Mouse (Mus musculus): ENCODE data around the gene Zfp282. TPM values are rescaled to one million over a fixed set of nuclear protein-coding genes. Genes with fewer than 3 reads are reported as not detected.
A peak's percentile ranks its signal among the peaks of the same experiment; 100 is the strongest.

The Zfp282 gene
- 10.3 and 11.1 TPM in 2 replicates for polyA plus RNA-seq (2014; fragmentation: Nextera tagmentation; extraction: Ambion mirVana)

GRCm38 (mm10) chr6:47877058-47877457 lies at the start of gene Zfp282:
Gene Zfp282, plus strand, starts transcription at chr6:47877204.
- Histone ChIP-seq H3K4me3 (ENCODE audit: low read depth, low read length) (peak within 1 kb of the TSS; percentile 79), H3K9ac (ENCODE audit: low read length) (peak within 1 kb of the TSS; percentile 80), H3K4me1 (replicated peaks; ENCODE audit: control insufficient read depth, insufficient read depth, low read length) (peaks cover 12% of the 10 kb centered on the region), H3K4me2 (ENCODE audit: low read length) (peak within 1 kb of the TSS; percentile 85), H3K27me3 (replicated peaks; ENCODE audit: control insufficient read depth, insufficient read depth, low read length) (no peaks in the 10 kb centered on the region), H3K27ac (ENCODE audit: low read depth) (peak within 1 kb of the TSS; percentile 94), H3K9me3 (ENCODE audit: control insufficient read depth, low read length) (no peaks in the 10 kb centered on the region), H3K36me3 (ENCODE audit: control insufficient read depth, insufficient read depth, low read length) (peaks cover 24% of the 10 kb centered on the region)
- DNase-seq (ENCODE audit: low spot score) (no peak), ATAC-seq (replicated peaks; ENCODE audit: low FRiP score, low TSS enrichment, low read depth) (no peak)
- WGBS: 7% methylated on average over 9 of the region's 9 CpGs

- Histone ChIP-seq H3K9me3 (ENCODE audit: control insufficient read depth, low read length) (no peaks in the 10 kb centered on the region), H3K4me1 (replicated peaks; ENCODE audit: control insufficient read depth, insufficient read depth, low read length) (peaks cover 4% of the 10 kb centered on the region; the same call in 1 of the 2 replicates), H3K9ac (ENCODE audit: low read length) (no peak overlapping the region), H3K4me2 (ENCODE audit: low read length) (no peak overlapping the region), H3K27me3 (replicated peaks; ENCODE audit: control insufficient read depth, insufficient read depth, low read length) (no peaks in the 10 kb centered on the region), H3K4me3 (ENCODE audit: low read depth, low read length) (no peak overlapping the region), H3K27ac (ENCODE audit: low read depth) (no peak overlapping the region), H3K36me3 (ENCODE audit: control insufficient read depth, insufficient read depth, low read length) (peaks cover 28% of the 10 kb centered on the region)
- 92% methylated on average over 4 of the region's 4 CpGs for WGBS
- DNase-seq (ENCODE audit: low spot score) (no peak), ATAC-seq (replicated peaks; ENCODE audit: low FRiP score, low TSS enrichment, low read depth) (no peak)
Observed at GRCm38 (mm10) chr6:47827462-47827861, 49.5 kb upstream of the Zfp282 start.

DNA sequence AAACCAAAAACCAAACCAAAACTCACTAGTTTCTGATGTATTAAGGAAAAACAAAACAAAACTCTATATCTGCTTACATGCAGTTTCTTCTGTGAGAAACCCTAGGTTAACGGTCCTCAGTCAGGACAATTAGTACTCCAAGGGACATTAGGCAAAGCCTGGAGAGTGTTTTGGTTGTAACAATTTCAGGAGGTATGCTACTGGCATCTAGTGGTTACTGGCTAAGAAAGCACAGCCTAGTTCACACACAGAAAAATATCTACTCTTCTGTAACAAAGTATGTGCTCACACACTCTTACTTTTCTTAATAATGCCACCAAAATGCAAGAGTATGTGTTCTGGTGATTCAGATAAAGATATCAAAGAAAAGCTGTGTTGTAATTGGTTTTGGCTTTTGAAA lies 48.1 kb upstream of the Zfp282 start:
- DNase-seq (ENCODE audit: low spot score): no peak
- Histone ChIP-seq H3K9me3 (ENCODE audit: control insufficient read depth, low read length) (no peaks in the 10 kb centered on the region), H3K27me3 (replicated peaks; ENCODE audit: control insufficient read depth, insufficient read depth, low read length) (no peaks in the 10 kb centered on the region), H3K4me1 (replicated peaks; ENCODE audit: control insufficient read depth, insufficient read depth, low read length) (peaks cover 4% of the 10 kb centered on the region; the same call in 1 of the 2 replicates), H3K36me3 (ENCODE audit: control insufficient read depth, insufficient read depth, low read length) (peaks cover 15% of the 10 kb centered on the region; the same call in 1 of the 2 replicates), H3K27ac (ENCODE audit: low read depth) (no peak overlapping the region), H3K4me3 (ENCODE audit: low read depth, low read length) (no peak overlapping the region), H3K9ac (ENCODE audit: low read length) (no peak overlapping the region), H3K4me2 (ENCODE audit: low read length) (0 out of 2 replicates have a peak overlapping the region, but pooled peaks have one; percentile 44)
- WGBS: 28% methylated on average over 1 of the region's 1 CpGs
- no peak for ATAC-seq (replicated peaks; ENCODE audit: low FRiP score, low TSS enrichment, low read depth)

DNA sequence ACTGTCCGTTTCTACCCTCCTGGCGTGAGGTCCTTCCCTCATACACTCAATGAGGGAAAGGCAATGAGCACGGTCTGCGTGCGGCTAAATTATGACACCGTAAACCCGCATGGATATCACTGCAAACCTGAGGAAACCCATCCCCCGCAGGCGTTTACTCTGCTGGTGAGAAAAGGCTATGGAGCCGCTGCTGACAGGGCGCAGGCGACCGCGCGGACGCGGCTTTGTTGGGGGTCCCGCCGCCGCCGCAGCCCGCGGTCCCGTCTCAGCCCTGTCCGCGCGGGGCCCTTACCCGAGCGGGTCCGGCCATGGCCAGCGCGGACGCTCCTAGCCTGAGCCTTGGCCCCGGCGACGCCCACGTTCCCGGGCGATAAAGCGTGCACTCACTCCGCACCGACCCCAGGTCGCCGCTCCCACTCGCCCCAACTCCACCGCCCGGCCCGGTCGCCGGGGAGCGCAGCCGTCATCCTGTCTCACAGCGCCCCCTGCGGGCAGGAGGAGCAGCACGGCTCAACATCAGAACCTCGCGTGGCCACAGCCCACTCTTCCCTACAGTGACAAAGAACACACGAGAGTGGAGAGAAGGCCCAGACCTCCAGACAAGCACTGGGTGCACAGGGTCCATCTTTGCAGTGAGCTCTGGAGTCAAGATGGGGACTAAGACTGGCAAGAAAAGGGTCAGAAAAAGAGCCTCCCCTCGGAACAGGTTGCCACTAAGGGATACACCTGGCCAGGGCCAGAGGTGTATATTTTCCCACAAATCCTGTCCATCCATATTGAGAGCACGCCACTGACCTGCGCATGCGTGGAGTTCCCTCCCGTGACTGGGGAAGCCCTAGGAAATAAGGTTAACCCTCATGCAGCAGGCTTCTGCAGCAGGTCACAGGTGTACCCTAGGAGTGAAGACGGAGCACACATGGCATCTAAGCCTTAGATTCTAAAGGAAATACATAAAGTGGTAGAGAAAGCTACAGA lies 46.6 kb upstream of the Zfp282 start, which contains the start of gene Zfp786:
TSS of gene Zfp786 (minus strand) at position 764 of the 975 bp plus-strand sequence.
- WGBS: 2% methylated on average over 64 of the region's 64 CpGs
- peak within 1 kb of the TSS; percentile 76 for H3K4me3 ChIP-seq (ENCODE audit: low read depth, low read length)
- peak within 1 kb of the TSS; percentile 75 for H3K27ac ChIP-seq (ENCODE audit: low read depth)
- ATAC-seq (replicated peaks; ENCODE audit: low FRiP score, low TSS enrichment, low read depth): peak; percentile 91
- H3K27me3 ChIP-seq (replicated peaks; ENCODE audit: control insufficient read depth, insufficient read depth, low read length): no peaks in the 10 kb centered on the region
- no peaks in the 10 kb centered on the region for H3K9me3 ChIP-seq (ENCODE audit: control insufficient read depth, low read length)
- peak; percentile 94 for DNase-seq (ENCODE audit: low spot score)
- H3K36me3 ChIP-seq (ENCODE audit: control insufficient read depth, insufficient read depth, low read length): 0 out of 2 replicates have a peak, but pooled peaks cover 6% of the 10 kb centered on the region
- peak within 1 kb of the TSS; percentile 85 for H3K9ac ChIP-seq (ENCODE audit: low read length)
- peaks cover 4% of the 10 kb centered on the region; the same call in 1 of the 2 replicates for H3K4me1 ChIP-seq (replicated peaks; ENCODE audit: control insufficient read depth, insufficient read depth, low read length)
- peak within 1 kb of the TSS; percentile 44 for H3K4me2 ChIP-seq (ENCODE audit: low read length)

DNA sequence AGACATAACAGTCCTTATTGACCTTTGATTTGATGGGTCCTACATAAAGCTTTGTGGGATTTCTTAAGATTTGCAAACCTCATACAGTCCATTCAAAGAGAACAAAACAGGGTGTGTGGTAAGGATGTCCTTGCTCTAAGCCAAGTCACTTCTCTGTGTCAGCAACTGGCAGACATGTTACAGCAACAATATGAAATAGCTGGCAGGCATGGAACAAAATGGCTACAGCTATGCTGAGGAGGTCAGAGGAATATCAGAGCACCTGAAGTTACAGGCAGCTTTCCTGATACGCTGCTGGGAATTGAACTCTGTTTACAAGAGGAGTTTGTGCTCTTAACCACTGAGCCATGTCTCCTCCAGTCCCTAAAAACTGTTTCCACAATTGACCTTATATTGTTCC lies 44.8 kb upstream of the Zfp282 start:
- Histone ChIP-seq H3K4me3 (ENCODE audit: low read depth, low read length) (no peak overlapping the region), H3K27ac (ENCODE audit: low read depth) (no peak overlapping the region), H3K9ac (ENCODE audit: low read length) (no peak overlapping the region), H3K36me3 (ENCODE audit: control insufficient read depth, insufficient read depth, low read length) (no peaks in the 10 kb centered on the region), H3K4me2 (ENCODE audit: low read length) (no peak overlapping the region), H3K9me3 (ENCODE audit: control insufficient read depth, low read length) (no peaks in the 10 kb centered on the region), H3K27me3 (replicated peaks; ENCODE audit: control insufficient read depth, insufficient read depth, low read length) (no peaks in the 10 kb centered on the region), H3K4me1 (replicated peaks; ENCODE audit: control insufficient read depth, insufficient read depth, low read length) (peaks cover 4% of the 10 kb centered on the region; the same call in 1 of the 2 replicates)
- WGBS: 74% methylated on average over 1 of the region's 1 CpGs
- ATAC-seq (replicated peaks; ENCODE audit: low FRiP score, low TSS enrichment, low read depth) (no peak), DNase-seq (ENCODE audit: low spot score) (no peak)

DNA sequence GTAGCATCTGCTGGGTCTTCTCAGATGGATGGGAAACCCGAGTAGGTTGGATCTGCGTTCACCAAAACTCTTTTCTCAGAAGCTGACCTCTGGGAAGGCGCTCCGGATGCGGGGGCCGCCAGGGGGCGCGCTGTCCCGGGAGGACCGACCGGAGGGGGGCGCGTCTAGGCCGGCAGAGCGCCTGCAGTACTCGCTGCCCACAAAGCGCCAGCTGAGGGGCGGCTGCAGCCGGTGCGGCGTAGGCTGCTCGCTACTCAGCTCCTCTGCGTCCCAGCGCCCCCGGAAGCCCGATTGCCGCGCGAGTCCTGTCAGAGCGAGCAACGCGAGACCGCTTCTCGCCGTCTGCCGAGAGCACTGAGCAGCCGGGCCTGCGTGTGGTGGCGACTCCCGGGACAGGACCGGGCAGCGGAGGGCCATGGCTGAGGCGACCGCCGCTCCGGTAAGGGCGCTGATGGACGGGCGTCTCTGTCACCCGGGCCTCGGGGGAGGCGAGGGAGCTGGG lies 41.5 kb upstream of the Zfp282 start, which contains the start of gene Zfp398:
TSS of gene Zfp398 (plus strand) at position 180 of the 502 bp plus-strand sequence.
- Histone ChIP-seq H3K27ac (ENCODE audit: low read depth) (peak within 1 kb of the TSS; percentile 87), H3K27me3 (replicated peaks; ENCODE audit: control insufficient read depth, insufficient read depth, low read length) (no peaks in the 10 kb centered on the region), H3K4me1 (replicated peaks; ENCODE audit: control insufficient read depth, insufficient read depth, low read length) (peaks cover 7% of the 10 kb centered on the region; the same call in 1 of the 2 replicates), H3K9me3 (ENCODE audit: control insufficient read depth, low read length) (no peaks in the 10 kb centered on the region), H3K36me3 (ENCODE audit: control insufficient read depth, insufficient read depth, low read length) (peaks cover 2% of the 10 kb centered on the region; the same call in 1 of the 2 replicates), H3K9ac (ENCODE audit: low read length) (peak within 1 kb of the TSS; percentile 86), H3K4me2 (ENCODE audit: low read length) (peak within 1 kb of the TSS; percentile 79), H3K4me3 (ENCODE audit: low read depth, low read length) (peak within 1 kb of the TSS; percentile 90)
- WGBS: 1% methylated on average over 49 of the region's 52 CpGs
- DNase-seq (ENCODE audit: low spot score) (peak; percentile 97), ATAC-seq (replicated peaks; ENCODE audit: low FRiP score, low TSS enrichment, low read depth) (peak; percentile 94)

DNA sequence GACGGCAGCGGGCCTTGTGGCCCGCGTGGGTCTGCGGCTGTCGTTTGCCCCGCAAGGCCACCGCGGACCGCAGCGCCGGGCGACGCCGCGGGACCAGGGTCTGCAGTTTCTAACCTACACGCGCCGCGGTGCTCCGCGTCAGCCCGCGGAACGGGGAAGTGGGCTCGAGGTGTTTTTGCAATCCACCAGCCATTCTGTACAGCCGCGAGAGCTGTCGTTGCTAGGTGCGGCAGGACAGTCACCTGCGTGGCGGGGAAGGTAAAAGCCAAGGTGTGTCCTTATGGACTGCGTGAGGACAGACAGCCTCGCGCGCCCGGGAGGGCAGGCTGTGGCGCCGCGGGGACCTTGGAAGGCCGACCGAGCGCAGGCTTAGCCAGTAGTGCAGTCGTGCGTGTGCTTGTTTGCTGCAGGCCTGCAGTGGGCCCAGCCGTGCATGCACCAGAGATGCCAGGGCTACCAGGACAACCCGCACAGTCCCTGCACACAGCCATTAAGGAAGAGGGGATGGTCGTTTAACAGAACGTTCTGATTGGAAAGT lies 41.0 kb upstream of the Zfp282 start:
- 0 out of 2 replicates have a peak, but pooled peaks cover 4% of the 10 kb centered on the region for H3K4me1 ChIP-seq (replicated peaks; ENCODE audit: control insufficient read depth, insufficient read depth, low read length)
- ATAC-seq (replicated peaks; ENCODE audit: low FRiP score, low TSS enrichment, low read depth): peak; percentile 44
- under 1% methylated on average over 49 of the region's 49 CpGs for WGBS

DNA sequence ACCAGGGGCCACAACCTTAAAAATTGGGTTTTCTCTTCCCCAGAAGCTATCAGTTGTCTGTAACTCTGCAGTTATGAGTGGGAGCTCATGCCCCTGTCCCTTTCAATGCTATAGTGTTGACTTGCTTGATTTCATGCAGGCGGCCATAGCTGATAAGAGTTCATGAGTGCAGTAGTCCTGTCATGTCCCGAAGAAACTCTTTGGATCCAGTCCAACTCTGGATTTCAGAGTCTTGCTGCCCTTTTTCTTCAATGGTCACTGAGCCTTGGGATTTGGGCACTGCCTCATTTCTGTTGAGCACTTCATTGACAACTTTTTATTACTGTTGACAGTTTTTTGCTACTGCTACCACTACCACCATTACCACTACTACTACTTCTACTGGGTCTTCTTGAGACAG lies 39.4 kb upstream of the Zfp282 start:
- H3K27ac ChIP-seq (ENCODE audit: low read depth): no peak overlapping the region
- H3K27me3 ChIP-seq (replicated peaks; ENCODE audit: control insufficient read depth, insufficient read depth, low read length): no peaks in the 10 kb centered on the region
- no peak overlapping the region for H3K9ac ChIP-seq (ENCODE audit: low read length)
- H3K4me1 ChIP-seq (replicated peaks; ENCODE audit: control insufficient read depth, insufficient read depth, low read length): 0 out of 2 replicates have a peak, but pooled peaks cover 4% of the 10 kb centered on the region
- H3K4me3 ChIP-seq (ENCODE audit: low read depth, low read length): no peak overlapping the region
- WGBS: 74% methylated on average over 2 of the region's 2 CpGs
- no peak for DNase-seq (ENCODE audit: low spot score)
- no peak overlapping the region for H3K4me2 ChIP-seq (ENCODE audit: low read length)
- no peaks in the 10 kb centered on the region for H3K9me3 ChIP-seq (ENCODE audit: control insufficient read depth, low read length)
- H3K36me3 ChIP-seq (ENCODE audit: control insufficient read depth, insufficient read depth, low read length): peaks cover 7% of the 10 kb centered on the region
- no peak for ATAC-seq (replicated peaks; ENCODE audit: low FRiP score, low TSS enrichment, low read depth)

More for the DNA sequence above, 41.0 kb upstream of the Zfp282 start:
- H3K9me3 ChIP-seq (ENCODE audit: control insufficient read depth, low read length): no peaks in the 10 kb centered on the region
- peak overlapping the region; percentile 86 for H3K9ac ChIP-seq (ENCODE audit: low read length)
- H3K27me3 ChIP-seq (replicated peaks; ENCODE audit: control insufficient read depth, insufficient read depth, low read length): no peaks in the 10 kb centered on the region
- DNase-seq (ENCODE audit: low spot score): peak; percentile 85
- H3K4me3 ChIP-seq (ENCODE audit: low read depth, low read length): peak overlapping the region; percentile 90
- peak overlapping the region; percentile 87 for H3K27ac ChIP-seq (ENCODE audit: low read depth)
- peak overlapping the region; percentile 79 for H3K4me2 ChIP-seq (ENCODE audit: low read length)
- H3K36me3 ChIP-seq (ENCODE audit: control insufficient read depth, insufficient read depth, low read length): peaks cover 6% of the 10 kb centered on the region; the same call in 1 of the 2 replicates
